Mouse (Mus musculus) cerebellum, adult 2 months (tissue): ENCODE results near the gene Syne3. TPM values are rescaled to one million over a fixed set of nuclear protein-coding genes. Genes with fewer than 3 reads are reported as not detected.

ENCODE experiments used
- DNase-seq, 2 experiments: peaks; one replicate each; pipeline ENCODE4 v3.0.0; 2021
- H3K27ac ChIP-seq: fragments of 200-500 bp; 2 replicates; pipeline ENCODE4 v1.5.1; 2012; ENCODE audit warnings: low read length, control low read depth, inconsistent platforms; ENCODE audit not compliant: insufficient read depth
- H3K27me3 ChIP-seq: fragments of 200-500 bp; 2 replicates; pipeline ENCODE4 v1.6.1; 2012; ENCODE audit warnings: inconsistent platforms, mild to moderate bottlenecking, low read length, moderate library complexity; ENCODE audit not compliant: control insufficient read depth, insufficient read depth
- H3K4me1 ChIP-seq: fragments of 200-500 bp; 2 replicates; pipeline ENCODE4 v1.6.1; 2011; ENCODE audit warnings: low read length; ENCODE audit not compliant: control insufficient read depth, insufficient read depth
- H3K4me3 ChIP-seq: fragments of 200-500 bp; replicated peaks from 2 replicates; pipeline ENCODE3; 2011; ENCODE audit warnings: mild to moderate bottlenecking, low read depth, low read length, control low read depth; ENCODE audit not compliant: insufficient read depth
- CTCF ChIP-seq: fragments of 200-500 bp; IDR thresholded peaks from 2 replicates; pipeline ENCODE4 v1.5.1; 2011; ENCODE audit warnings: low read depth, mild to moderate bottlenecking, control low read depth, low read length, moderate library complexity, borderline replicate concordance; ENCODE audit not compliant: insufficient read depth
- POLR2A ChIP-seq: fragments of 200-500 bp; IDR thresholded peaks from 2 replicates; pipeline ENCODE4 v1.6.1; 2011; ENCODE audit warnings: low read length, control low read depth, borderline replicate concordance; ENCODE audit not compliant: insufficient read depth
- WGBS: fragments of 180-500 bp; shearing (Covaris S2); methylation state at CpG from one replicate; pipeline ENCODE4 v1.1.7; 2018; 5-methylcytosine and 5-hydroxymethylcytosine counted together
- polyA plus RNA-seq: library from polyadenylated mRNA; depleted of rRNA; stranded (reverse); fragments of >200 nt; gene quantifications from 2 replicates; pipeline ENCODE4 v1.2.3, GENCODE M21; 2012; rRNA removed

Gene Syne3
- polyA plus RNA-seq: 1.1 and 1.2 TPM in 2 replicates

- Histone ChIP-seq H3K4me3 (peak within 1 kb of the TSS; percentile 35), H3K27me3 (peaks cover 7% of the 10 kb centered on the region; the same call in 1 of the 2 replicates), H3K27ac (no peak within 1 kb of the TSS), H3K4me1 (no peaks in the 10 kb centered on the region)
- TF ChIP-seq CTCF (no peak), POLR2A (no peak)
- peak in 1 of 2 experiments; percentile 29 for DNase-seq
- 1% methylated on average over 66 of the region's 66 CpGs for WGBS
Observed at GRCm38 (mm10) chr12:105009370-105010212, at the start of gene Syne3. Gene Syne3 (minus strand): TSS chr12:105009809.

- no peak for TF ChIP-seq POLR2A
- TF ChIP-seq CTCF: no peak
- Histone ChIP-seq H3K4me1 (no peaks in the 10 kb centered on the region), H3K4me3 (no peak overlapping the region), H3K27me3 (no peaks in the 10 kb centered on the region), H3K27ac (no peak overlapping the region)
- 77% methylated on average over 6 of the region's 6 CpGs for WGBS
- no peak for DNase-seq
Observed at GRCm38 (mm10) chr12:105055308-105055707, 45.7 kb upstream of the Syne3 start.

- no peaks in the 10 kb centered on the region for H3K27me3 ChIP-seq
- TF ChIP-seq POLR2A (no peak), CTCF (no peak)
- no peak overlapping the region for H3K4me3 ChIP-seq
- H3K4me1 ChIP-seq: no peaks in the 10 kb centered on the region
- WGBS: 95% methylated on average over 15 of the region's 15 CpGs
- no peak overlapping the region for H3K27ac ChIP-seq
- DNase-seq: no peak
Observed at GRCm38 (mm10) chr12:105054041-105054440, 44.4 kb upstream of the Syne3 start.

- peak; percentile 47 to 68 for DNase-seq
- 19% methylated on average over 4 of the region's 4 CpGs for WGBS
- Histone ChIP-seq H3K27ac (no peak overlapping the region), H3K4me1 (no peaks in the 10 kb centered on the region), H3K4me3 (no peak overlapping the region), H3K27me3 (no peaks in the 10 kb centered on the region)
- TF ChIP-seq CTCF: peak; percentile 84
- TF ChIP-seq POLR2A: no peak
Observed at GRCm38 (mm10) chr12:105050898-105051297, 41.3 kb upstream of the Syne3 start.

- DNase-seq: no peak
- H3K4me1 ChIP-seq: no peaks in the 10 kb centered on the region
- H3K27ac ChIP-seq: no peak overlapping the region
- no peaks in the 10 kb centered on the region for H3K27me3 ChIP-seq
- no peak overlapping the region for H3K4me3 ChIP-seq
- 87% methylated on average over 12 of the region's 12 CpGs for whole genome bisulfite sequencing
- TF ChIP-seq POLR2A (no peak), CTCF (no peak)
Observed at GRCm38 (mm10) chr12:105049813-105050212, 40.2 kb upstream of the Syne3 start.

- no peak for DNase-seq
- Histone ChIP-seq H3K4me1 (no peaks in the 10 kb centered on the region), H3K27ac (no peak overlapping the region), H3K27me3 (no peaks in the 10 kb centered on the region), H3K4me3 (no peak overlapping the region)
- TF ChIP-seq CTCF (no peak), POLR2A (no peak)
- 21% methylated on average over 17 of the region's 17 CpGs for WGBS
Observed at GRCm38 (mm10) chr12:105048301-105048863, 38.8 kb upstream of the Syne3 start.

- 88% methylated on average over 9 of the region's 9 CpGs for WGBS
- TF ChIP-seq POLR2A: no peak
- TF ChIP-seq CTCF: no peak
- peaks cover 4% of the 10 kb centered on the region for H3K4me1 ChIP-seq
- H3K27me3 ChIP-seq: no peaks in the 10 kb centered on the region
- H3K27ac ChIP-seq: no peak overlapping the region
- DNase-seq: no peak
- H3K4me3 ChIP-seq: no peak overlapping the region
Observed at GRCm38 (mm10) chr12:105044775-105045174, 35.2 kb upstream of the Syne3 start.

- no peak overlapping the region for H3K27ac ChIP-seq
- TF ChIP-seq POLR2A (no peak), CTCF (no peak)
- peaks cover 4% of the 10 kb centered on the region for H3K4me1 ChIP-seq
- no peak overlapping the region for H3K4me3 ChIP-seq
- WGBS: 89% methylated on average over 5 of the region's 5 CpGs
- no peak for DNase-seq
- no peaks in the 10 kb centered on the region for H3K27me3 ChIP-seq
Observed at GRCm38 (mm10) chr12:105043081-105043480, 33.5 kb upstream of the Syne3 start.
